Mouse (Mus musculus) kidney, postnatal 10 days (tissue): ENCODE results near the gene Spink2.
"Not testable (repeated sequence)": the region's sequence is repeated elsewhere in the genome, so short reads cannot be mapped to it uniquely, and the experiment has no call there.

Experiments used
- DNase-seq: peaks from one replicate; pipeline ENCODE4 v3.0.0; 2021; ENCODE audit warnings: mixed read lengths

The Spink2 gene

GRCm38 (mm10) chr5:77211236-77211635, at the start of gene Spink2:
Gene Spink2 (minus strand): TSS chr5:77211471.
- DNase-seq: peak; percentile 70

DNA sequence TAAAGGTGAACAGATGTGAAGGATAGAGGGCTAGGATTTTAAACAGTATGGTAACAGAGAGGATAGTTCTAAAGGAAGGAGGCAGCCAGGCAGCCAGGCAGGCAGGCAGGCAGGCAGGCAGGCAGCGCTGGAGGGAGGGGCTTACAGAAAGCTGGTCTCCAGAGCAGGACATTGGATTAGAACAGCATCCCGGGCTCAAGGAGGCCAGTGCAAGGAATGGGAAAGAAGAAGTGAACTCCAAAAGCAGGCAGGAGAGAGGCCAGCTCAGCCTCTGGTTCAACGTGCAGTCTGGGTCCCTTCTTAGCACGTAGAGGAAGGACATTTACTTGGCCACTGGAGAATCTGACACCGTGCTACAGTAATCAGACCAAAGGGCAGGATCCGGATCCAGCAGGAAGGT, 48.9 kb upstream of the Spink2 start:
- no peak for DNase-seq

GRCm38 (mm10) chr5:77259315-77259714, 48.0 kb upstream of the Spink2 start:
- no peak for DNase-seq

DNA sequence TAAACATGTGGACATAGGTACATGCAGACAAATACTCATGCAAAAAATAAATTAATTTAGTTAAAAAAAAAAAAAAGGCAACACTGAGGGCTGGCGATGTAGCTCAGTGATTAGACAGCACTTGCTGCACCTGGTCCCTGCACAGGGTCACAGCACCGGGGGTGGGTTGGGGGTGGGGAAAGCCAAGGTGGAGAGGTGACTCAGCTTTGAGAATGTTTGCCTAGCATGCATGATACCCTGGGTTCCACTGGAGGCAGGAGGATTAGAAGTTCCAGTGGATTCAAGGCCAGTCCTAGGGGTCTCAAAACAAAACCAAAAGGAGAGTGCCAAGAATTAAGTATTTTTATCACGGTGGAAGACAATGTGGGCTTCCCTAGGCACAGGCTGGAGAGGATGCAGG, 46.3 kb upstream of the Spink2 start:
- DNase-seq: no peak

DNA sequence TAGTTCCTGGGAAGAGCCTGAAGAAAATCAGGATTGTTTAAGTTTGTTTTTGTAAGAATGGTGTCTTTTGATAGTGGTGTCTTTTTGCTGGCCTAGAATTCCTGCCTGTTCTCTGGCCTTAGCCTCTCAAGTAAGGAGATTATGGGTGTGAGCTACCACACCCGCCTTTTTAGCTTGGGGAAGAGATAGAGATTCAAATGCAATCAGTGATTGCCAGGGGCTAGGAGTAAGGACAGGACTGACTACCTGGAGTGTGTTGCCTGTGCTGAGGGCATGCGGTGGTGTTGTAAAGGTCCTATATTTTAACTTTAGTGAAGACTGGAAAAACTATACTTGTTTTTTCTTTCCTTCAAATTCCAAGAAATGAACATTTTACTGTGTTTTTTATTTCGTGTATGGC, 43.1 kb upstream of the Spink2 start:
- no peak for DNase-seq

GRCm38 (mm10) chr5:77253154-77253553, 41.9 kb upstream of the Spink2 start:
- DNase-seq: no peak

DNA sequence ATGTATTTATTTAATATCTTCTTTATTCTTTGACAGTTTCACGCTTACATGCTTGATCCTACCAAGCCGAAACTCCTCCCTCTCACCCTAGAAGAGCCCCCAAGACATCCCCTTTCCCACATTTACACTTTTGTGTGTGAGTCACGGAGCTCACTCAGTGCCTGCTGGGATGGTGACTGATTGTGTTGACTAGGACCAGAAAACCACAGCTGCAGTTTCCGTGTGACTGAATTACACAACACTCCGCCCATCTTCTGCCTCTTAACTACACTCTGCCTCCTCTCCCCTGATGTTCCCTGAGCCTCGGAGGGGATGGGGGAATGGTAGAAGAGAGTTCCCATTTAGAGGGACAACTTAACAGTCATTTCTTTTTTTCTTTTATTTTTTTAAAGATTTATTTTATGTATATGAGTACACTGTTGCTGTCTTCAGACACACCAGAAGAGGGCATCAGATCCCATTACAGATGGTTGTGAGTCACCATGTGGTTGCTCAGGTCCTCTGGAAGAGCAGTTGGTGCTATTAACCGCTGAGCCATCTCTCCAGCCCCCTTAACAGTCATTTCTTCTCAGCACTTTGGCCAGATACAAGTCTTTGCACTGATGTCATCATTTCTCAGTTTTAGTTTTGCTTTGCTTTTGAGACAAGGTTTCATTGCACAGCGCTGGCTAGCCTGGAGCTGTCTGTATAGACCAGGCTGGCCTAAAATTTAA, 41.0 kb upstream of the Spink2 start:
- DNase-seq: no peak

DNA sequence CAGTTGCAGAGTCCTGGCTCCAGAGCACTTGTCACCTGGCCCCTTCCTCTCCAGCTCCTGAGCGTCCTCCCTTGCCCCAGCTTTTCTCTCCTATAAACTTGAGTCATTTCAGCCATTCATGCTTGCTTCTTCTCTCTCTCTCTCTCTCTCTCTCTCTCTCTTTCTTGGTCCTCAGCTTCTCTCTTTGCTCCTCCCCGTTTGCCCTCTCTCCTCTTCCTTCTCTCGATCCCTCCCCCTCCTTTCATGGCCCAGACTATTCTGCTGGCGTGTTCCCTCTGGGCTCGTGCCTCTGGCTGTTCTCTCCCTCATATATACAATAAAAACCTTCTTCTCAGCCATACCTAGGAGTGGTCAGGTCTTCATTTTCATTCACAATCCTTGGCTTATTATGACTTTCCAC, 40.4 kb upstream of the Spink2 start:
- no peak for DNase-seq

- DNase-seq: no peak
Measured at GRCm38 (mm10) chr5:77250083-77250482, 38.8 kb upstream of the Spink2 start.

DNA sequence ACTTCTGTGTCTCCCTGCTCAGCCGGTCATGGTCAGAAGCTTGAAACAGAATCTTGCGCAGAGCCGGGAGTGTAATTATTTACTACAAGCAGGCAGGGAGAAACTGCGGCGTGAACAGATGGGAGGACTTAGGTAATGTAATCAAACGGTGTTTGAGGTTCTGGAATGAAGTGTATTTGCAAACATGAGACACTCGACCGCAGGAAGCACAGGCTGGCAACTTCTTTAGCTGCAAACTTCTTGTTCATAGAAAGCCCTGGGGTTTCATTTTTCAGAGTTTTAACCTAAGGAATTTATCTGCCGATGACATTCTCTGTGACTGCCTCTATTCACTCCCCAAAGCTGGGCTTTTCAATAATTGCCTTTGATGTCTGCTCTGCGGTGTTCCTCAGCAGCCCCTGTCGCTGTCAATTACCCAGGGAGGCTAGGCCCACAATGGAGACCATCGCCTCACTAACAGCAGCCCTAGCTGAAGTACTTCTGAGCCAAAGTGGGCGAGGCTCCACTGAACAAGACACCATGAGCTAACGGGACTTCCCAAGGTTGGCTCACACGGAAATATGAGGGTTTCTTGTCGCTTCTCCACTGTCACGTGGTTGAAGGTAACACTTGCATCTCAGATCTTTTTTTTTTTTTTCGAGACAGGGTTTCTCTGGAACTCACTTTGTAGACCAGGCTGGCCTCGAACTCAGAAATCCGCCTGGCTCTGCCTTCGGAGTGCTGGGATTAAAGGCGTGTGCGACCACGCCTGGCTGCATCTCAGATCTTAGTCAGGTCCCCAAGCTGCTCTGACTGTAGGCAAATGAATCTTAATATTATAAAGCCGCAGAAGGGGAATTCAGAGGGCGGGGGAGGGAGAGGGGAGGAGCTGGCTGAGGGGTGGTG, 34.8 kb upstream of the Spink2 start:
- peak; percentile 39 for DNase-seq

- DNase-seq: no peak
Measured at GRCm38 (mm10) chr5:77245463-77245786, 34.2 kb upstream of the Spink2 start.

DNA sequence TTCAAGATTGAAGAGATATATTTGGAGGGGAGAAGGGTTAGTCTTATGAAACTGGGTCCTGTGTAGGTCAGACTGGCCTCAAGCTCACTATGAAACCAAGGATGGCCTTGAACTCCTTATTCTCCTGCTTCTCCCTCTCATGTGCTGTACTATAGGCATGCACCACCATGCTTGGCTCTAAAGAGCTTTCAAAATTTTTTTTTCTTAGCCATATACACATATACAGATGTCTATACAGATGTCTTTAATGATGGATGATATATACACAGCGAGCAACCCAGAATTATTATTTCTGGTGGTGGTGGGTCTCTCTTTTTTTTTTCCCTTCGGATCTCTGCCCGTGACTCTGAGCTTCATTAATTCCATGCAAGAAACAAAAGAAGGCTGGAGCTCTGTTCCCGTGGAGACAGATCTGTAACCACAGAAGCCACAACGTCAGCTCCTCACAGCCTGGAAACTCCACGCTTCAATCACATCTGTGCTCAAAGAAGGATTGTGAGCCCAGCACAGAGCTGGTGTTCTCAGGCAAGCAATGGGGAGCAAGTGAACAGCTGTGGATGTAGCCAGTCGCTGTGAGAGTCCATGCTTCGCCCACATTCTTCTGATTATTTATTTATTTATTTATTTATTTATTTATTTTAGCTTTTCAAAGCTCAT, 33.2 kb upstream of the Spink2 start:
- no peak for DNase-seq

- no peak for DNase-seq
Measured at GRCm38 (mm10) chr5:77237104-77237503, 25.8 kb upstream of the Spink2 start.

- no peak for DNase-seq
Measured at GRCm38 (mm10) chr5:77234921-77235320, 23.6 kb upstream of the Spink2 start.

- DNase-seq: not testable (repeated sequence)
Measured at GRCm38 (mm10) chr5:77231863-77232262, 20.6 kb upstream of the Spink2 start.

DNA sequence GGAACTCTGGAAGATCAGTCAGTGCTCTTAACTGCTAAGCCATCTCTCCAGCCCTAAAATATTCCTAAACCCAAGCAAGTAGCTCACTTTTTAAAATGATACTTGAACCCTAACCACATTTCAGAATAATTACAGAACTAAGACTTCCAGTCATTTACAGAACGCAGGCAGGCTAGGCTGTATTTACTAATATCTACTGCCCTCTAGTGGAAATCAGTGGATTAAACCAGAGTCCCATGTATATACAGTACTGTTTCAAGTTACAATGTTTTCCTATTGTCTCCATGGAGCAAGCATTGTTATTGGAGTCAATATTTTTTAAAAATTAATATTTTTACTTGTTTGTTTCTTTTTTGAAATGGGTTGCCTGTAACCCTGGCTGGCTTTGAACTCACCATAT, 17.7 kb upstream of the Spink2 start:
- no peak for DNase-seq

DNA sequence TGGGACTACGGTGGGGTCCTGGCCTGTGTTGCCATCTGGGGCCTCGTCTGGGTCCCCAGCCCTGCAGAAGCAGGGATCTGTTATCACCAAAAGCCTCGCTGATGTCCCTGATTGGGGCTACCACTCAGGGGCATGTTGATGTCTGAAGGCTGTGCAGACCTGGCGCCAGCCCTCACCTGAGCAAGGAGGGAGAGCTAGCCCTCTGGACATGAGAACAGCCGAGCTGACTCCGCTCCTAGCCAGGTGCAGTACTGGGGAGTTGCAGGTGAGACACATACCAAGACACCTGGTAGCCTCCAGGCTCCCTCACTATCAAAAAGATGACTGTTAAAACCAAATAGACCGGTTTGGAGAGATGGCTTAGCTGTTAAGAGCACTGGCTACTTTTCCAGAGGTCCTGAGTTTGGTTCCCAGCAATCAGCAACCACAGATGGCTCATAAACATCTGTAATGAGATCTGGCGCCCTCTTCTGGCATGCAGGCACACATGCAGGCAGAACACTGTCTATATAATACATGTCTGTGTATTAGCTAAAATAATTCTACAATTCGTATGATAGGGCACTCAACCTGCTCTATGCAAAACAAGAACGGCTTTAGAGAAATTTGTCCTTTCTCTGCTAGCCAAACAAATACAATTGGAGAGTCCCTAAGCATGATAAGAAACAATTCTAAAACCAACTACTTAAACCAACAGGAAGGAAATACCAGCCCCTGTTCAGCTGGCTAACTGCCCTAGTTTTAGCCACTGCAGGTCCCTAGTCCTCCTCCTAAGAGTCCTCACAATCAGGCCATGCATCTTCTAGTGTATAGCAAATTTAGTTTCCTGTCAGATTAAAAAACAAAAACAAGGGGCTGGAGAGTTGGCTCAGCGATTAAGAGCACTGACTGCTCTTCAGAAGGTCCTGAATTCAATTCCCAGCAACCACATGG, 12.0 kb upstream of the Spink2 start:
- DNase-seq: peak; percentile 15

DNA sequence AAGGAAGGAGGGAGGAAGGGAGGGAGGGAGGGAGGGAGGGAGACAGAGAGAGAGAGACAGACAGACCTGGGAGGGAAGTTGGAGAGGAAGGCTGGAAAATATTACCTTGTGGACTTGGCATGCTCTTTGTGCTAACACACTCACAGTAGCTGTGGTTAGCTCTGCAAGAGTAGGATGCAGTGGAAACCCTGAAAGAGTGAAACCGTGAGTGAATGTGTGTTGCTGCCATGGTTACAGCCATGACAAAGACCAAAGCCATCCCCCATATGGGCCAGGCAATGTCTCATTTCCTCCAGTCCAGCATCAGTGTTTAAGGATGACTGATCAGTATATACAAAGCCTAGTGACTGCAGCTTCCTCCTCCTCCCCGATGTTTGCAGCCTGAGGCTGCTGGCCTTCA, 6.5 kb upstream of the Spink2 start:
- no peak for DNase-seq

DNA sequence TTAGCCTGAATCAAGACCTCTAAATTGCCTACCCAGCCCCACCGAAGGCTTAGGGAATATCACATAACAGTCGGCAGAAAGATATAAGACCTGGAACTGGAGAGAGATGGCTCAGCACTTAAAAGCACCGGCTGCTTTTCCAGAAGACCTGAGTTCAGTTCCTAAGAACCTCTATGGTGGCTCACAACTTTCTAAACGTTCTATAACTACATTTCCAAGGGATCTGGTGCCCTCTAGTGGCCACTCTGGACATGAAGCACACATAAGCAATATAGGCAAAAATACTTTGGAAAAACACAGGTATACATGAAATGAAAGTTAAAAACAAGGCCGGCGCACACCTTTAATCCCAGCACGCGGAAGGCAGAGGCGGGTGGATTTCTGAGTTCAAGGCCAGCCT, 5.9 kb upstream of the Spink2 start:
- DNase-seq: peak; percentile 87

DNA sequence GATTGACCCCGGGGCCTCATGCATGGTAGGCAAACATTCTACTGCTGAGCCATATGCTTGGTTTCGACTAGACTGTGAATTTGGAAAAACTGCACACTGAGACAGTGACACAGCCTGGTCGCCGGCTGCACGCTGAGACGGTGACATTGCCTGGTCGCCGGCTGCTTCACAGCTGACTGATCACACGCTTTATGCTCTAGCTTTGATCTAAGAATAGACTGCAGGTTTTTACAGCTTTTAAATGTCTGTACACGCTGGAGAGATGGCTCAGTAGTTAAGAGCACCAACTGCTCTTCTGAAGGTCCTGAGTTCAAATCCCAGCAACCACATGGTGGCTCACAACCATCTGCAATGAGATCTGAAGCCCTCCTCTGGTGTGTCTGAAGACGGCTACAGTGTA, 5.1 kb downstream of the Spink2 start:
- no peak for DNase-seq

- DNase-seq: no peak
Measured at GRCm38 (mm10) chr5:77202238-77202637, 9.0 kb downstream of the Spink2 start.

DNA sequence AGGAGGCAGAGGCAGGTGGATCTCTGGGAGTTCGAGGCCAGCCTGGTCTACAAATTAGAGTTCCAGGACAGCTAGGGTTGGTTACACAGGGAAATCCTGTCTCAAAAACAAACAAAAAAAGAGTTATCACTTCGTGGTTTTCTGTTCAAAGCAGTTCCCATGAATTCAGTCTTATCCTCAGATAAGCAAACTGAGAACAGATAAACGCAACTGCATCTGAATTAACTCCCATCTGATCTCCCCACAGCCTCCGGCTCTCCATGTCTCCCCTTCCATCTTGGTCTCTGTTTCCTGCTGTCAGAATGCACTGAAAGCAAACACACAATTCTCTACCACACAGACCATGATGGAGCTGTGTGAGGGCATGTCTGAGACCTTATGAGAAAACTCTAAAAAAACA, 10.6 kb downstream of the Spink2 start:
- DNase-seq: no peak

DNA sequence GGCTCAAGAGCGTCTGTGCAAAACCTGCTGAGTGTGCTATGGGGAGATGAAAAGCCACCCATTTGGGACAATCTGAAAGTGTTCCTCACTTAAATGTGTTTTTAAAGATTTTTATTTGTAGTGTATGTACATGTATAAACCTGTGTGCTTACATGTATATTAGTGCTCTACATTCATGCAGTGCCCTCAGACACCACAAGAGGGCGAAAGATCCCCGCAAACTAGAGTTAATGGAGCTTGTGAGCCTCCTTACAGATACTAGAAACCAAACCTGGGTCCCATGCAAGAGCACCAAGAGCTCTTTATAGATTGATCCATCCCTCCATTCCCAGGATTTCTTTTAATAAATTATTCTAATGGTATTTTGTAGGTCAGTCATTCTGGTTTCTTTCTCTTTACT, 17.3 kb downstream of the Spink2 start:
- DNase-seq: peak; percentile 55
